ENCODE assay signal across 9 mouse cellular contexts in genomic region chr16:95674452-95674921, GRCm38 (mm10). TPM values are rescaled to one million over a fixed set of nuclear protein-coding genes. Genes with fewer than 3 reads are reported as not detected.
DNase-seq lines count a peak whose midpoint lies in the region; ATAC-seq and TF ChIP-seq lines count a peak whose summit lies in the region.
"Had no signal": no experiment of that assay in that cellular context is flagged by ENCODE, and none has a peak within 500 bp of the region (broad histone marks: within the 10 kb centered on the region; RNA-seq: fewer than 3 reads in every experiment).

No protein-coding gene starts in this region.

- ATAC-seq in heart, postnatal 0 days (ENCODE audit: insufficient read depth, low read depth): no peak; the same call in 1 of the 2 replicates

- H3K9ac ChIP-seq in heart, postnatal 0 days (replicated peaks; ENCODE audit: low read depth, low read length): no peak overlapping the region

- TF ChIP-seq EP300 in heart, postnatal 0 days (IDR thresholded peaks at IDR 0.05; ENCODE audit: low read depth): no peak

- no peaks in the 10 kb centered on the region for H3K9me3 ChIP-seq in heart, postnatal 0 days (replicated peaks; ENCODE audit: control insufficient read depth, low read length)

- no peaks in the 10 kb centered on the region for H3K27me3 ChIP-seq in heart, postnatal 0 days (ENCODE audit: control insufficient read depth, insufficient read depth, low read length)
- H3K27me3 ChIP-seq in thymus, adult 2 months (ENCODE audit: control insufficient read depth, insufficient read depth, low read length): no peaks in the 10 kb centered on the region

- peak overlapping the region; percentile 9; the same call in 1 of the 2 replicates for H3K4me3 ChIP-seq in heart, postnatal 0 days (ENCODE audit: low read depth, low read length)
- H3K4me3 ChIP-seq in layer of hippocampus, adult 2 months: no peak overlapping the region
- H3K4me3 ChIP-seq in thymus, adult 2 months (ENCODE audit: control insufficient read depth, insufficient read depth, low read length): no peak overlapping the region

- H3K4me1 ChIP-seq in heart, postnatal 0 days (ENCODE audit: control insufficient read depth, insufficient read depth): 0 out of 2 replicates have a peak, but pooled peaks cover 4% of the 10 kb centered on the region
- no peaks in the 10 kb centered on the region for H3K4me1 ChIP-seq in thymus, adult 2 months (replicated peaks; ENCODE audit: control insufficient read depth, insufficient read depth, low read length)

- H3K36me3 ChIP-seq in heart, postnatal 0 days (replicated peaks; ENCODE audit: control insufficient read depth, insufficient read depth, low read length): no peaks in the 10 kb centered on the region
- H3K36me3 ChIP-seq in thymus, adult 2 months (ENCODE audit: control insufficient read depth, insufficient read depth, low read length): no peaks in the 10 kb centered on the region

- 46% methylated on average over 5 of the region's 5 CpGs for whole genome bisulfite sequencing in heart, postnatal 0 days
- 62% methylated on average over 5 of the region's 5 CpGs for WGBS in thymus, adult 2 months

- no peak overlapping the region for H3K27ac ChIP-seq in heart, postnatal 0 days (ENCODE audit: low read depth)
- no peak overlapping the region for H3K27ac ChIP-seq in layer of hippocampus, adult 2 months
- no peak overlapping the region for H3K27ac ChIP-seq in thymus, adult 2 months (ENCODE audit: control insufficient read depth, insufficient read depth, low read length)
- H3K27ac ChIP-seq: macrophage had no signal

- no peak for TF ChIP-seq POLR2A in thymus, adult 2 months (IDR thresholded peaks at IDR 0.05; ENCODE audit: control insufficient read depth, extremely low read depth, insufficient read depth, low read length, poor library complexity)

- TF ChIP-seq CTCF in heart, postnatal 0 days (IDR thresholded peaks at IDR 0.05; ENCODE audit: low read depth): no peak
- TF ChIP-seq CTCF in layer of hippocampus, adult 2 months (conservative IDR thresholded peaks at IDR 0.05): no peak
- TF ChIP-seq CTCF in thymus, adult 2 months (IDR thresholded peaks at IDR 0.05; ENCODE audit: borderline replicate concordance, control insufficient read depth, extremely low read depth, insufficient read depth, low read length, poor library complexity): no peak

- peak; percentile 23 for DNase-seq in ovary, postnatal 36 days (ENCODE audit: low spot score)
- no peak for DNase-seq in ovary, adult 18-20 months (ENCODE audit: low spot score)
- DNase-seq in heart, postnatal 0 days (ENCODE audit: low spot score): no peak
- peak; percentile 34 to 44 for DNase-seq in lung, adult 18-20 months
- DNase-seq in urinary bladder, postnatal 25 days (ENCODE audit: low spot score): peak; percentile 45
- DNase-seq in layer of hippocampus, adult 2 months (ENCODE audit: low spot score in 2 of 2): no peak
- DNase-seq in thymus, adult 2 months: no peak
- DNase-seq in left cerebral cortex, adult 9 months (ENCODE audit: low spot score in 2 of 2): no peak

- peak overlapping the region; percentile 27; the same call in 1 of the 2 replicates for H3K4me2 ChIP-seq in heart, postnatal 0 days (ENCODE audit: low read depth, low read length)

RNA-seq across cellular contexts. Expression of gene Ets2, which starts 27.4 kb away (rescaled TPM):
- total RNA-seq in heart, postnatal 0 days (2014; rRNA removed; ENCODE audit: low replicate concordance): 61.2 and 69.2 TPM in 2 replicates
- 44.0 and 45.0 TPM in 2 replicates for polyA plus RNA-seq in heart, postnatal 0 days (2015; fragmentation: Nextera tagmentation; extraction: Ambion mirVana)
- 10 to 100 TPM; 70.3 to 77.0 TPM for total RNA-seq in layer of hippocampus, adult 2 months (2021)
- 343 and 598 TPM in 2 replicates for polyA plus RNA-seq in thymus, adult 2 months (2012; rRNA removed)

Comparison
In these comparisons a context has a peak if more than half of its experiments do, and no peak if none do; other contexts are left out.
1. DNase-seq: peak in ovary, postnatal 36 days (single experiment), lung, adult 18-20 months (2 of 2) and urinary bladder, postnatal 25 days (single experiment); none in ovary, adult 18-20 months (single experiment), heart, postnatal 0 days (single experiment), layer of hippocampus, adult 2 months (0 of 2), thymus, adult 2 months (single experiment) and left cerebral cortex, adult 9 months (0 of 2).